ENCODE assay signal across 8 mouse cellular contexts in the genomic region with DNA sequence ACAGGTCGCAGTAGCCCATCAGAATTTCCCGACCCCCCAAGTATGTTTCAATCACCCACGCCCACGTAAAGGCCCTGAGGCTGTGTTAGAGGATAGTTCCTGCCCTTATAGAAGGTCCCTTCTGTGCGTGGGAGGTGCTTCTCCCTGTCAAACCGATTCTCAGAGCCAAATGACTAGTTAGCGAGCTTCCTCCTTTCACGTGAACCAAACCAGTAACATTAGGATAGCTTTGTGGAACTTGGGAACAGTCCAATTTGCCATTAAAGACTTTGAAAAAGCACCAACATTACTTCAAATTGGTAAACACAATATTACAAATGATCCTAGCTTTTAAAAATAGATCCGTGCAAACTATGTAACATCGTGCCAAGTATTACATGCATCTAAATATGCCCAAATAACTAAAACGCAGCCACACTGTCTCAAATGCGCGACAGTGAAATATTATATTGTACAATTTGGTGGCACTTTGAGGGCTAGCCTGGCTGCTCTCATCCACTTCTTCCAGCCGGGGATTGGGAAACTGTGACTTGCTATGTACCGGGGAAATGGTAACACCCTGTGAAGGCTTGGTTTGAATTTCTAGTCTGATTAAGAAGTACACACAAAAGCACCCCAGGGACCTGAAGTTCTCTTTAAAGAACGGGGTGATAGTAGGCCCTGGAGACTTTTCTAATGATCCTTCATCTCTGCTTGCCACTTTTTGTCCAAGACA. TPM values are rescaled to one million over a fixed set of nuclear protein-coding genes. Genes with fewer than 3 reads are reported as not detected.
A peak's percentile ranks its signal among the peaks of the same experiment; 100 is the strongest.
DNase-seq lines count a peak whose midpoint lies in the region; ATAC-seq lines count a peak whose summit lies in the region.

No protein-coding gene starts in this region.

- peaks cover 15% of the 10 kb centered on the region for H3K27me3 ChIP-seq in neural tube, embryonic 11.5 days (ENCODE audit: control insufficient read depth, insufficient read depth, low read length)
- peaks cover 33% of the 10 kb centered on the region for H3K27me3 ChIP-seq in hindbrain, embryonic 13.5 days

- peak overlapping the region; percentile 69 for H3K4me2 ChIP-seq in neural tube, embryonic 11.5 days (ENCODE audit: low read depth)
- peak overlapping the region; percentile 59 for H3K4me2 ChIP-seq in hindbrain, embryonic 13.5 days

- no peak overlapping the region for H3K27ac ChIP-seq in neural tube, embryonic 11.5 days (ENCODE audit: low read depth, low read length)
- no peak overlapping the region for H3K27ac ChIP-seq in hindbrain, embryonic 13.5 days

- H3K4me3 ChIP-seq in neural tube, embryonic 11.5 days (ENCODE audit: low read depth, low read length) = peak overlapping the region; percentile 31
- peak overlapping the region; percentile 35; the same call in 1 of the 2 replicates for H3K4me3 ChIP-seq in hindbrain, embryonic 13.5 days

- peaks cover 9% of the 10 kb centered on the region for H3K4me1 ChIP-seq in neural tube, embryonic 11.5 days (ENCODE audit: control insufficient read depth, insufficient read depth, low read length)
- H3K4me1 ChIP-seq in hindbrain, embryonic 13.5 days (replicated peaks) = peaks cover 32% of the 10 kb centered on the region

- no peak overlapping the region for H3K9ac ChIP-seq in neural tube, embryonic 11.5 days (ENCODE audit: low read length)
- peak overlapping the region; percentile 66; the same call in 1 of the 2 replicates for H3K9ac ChIP-seq in hindbrain, embryonic 13.5 days

- no peak for ATAC-seq in neural tube, embryonic 11.5 days (ENCODE audit: insufficient read depth, low FRiP score, low TSS enrichment)
- ATAC-seq in hindbrain, embryonic 13.5 days (ENCODE audit: low FRiP score) = no peak
- no peak for ATAC-seq in megakaryocyte progenitor cell, adult 5-6 weeks (replicated peaks; ENCODE audit: poor library complexity)

- H3K36me3 ChIP-seq in neural tube, embryonic 11.5 days (ENCODE audit: control insufficient read depth, insufficient read depth, low read length) = no peaks in the 10 kb centered on the region
- peaks cover 5% of the 10 kb centered on the region; the same call in 1 of the 2 replicates for H3K36me3 ChIP-seq in hindbrain, embryonic 13.5 days

- no peak for DNase-seq in neural tube, embryonic 11.5 days (ENCODE audit: low spot score)
- no peak for DNase-seq in neural tube, embryonic 10.5 days (ENCODE audit: extremely low spot score, low spot score)
- peak; percentile 40 for DNase-seq in lung, postnatal 10 days
- no peak for DNase-seq in cerebellum, adult 9-11 months
- DNase-seq in retina, postnatal 1 day = no peak
- no peak for DNase-seq in kidney, postnatal 25 days

- WGBS in neural tube, embryonic 11.5 days = 47% methylated on average over 16 of the region's 16 CpGs
- WGBS in hindbrain, embryonic 13.5 days = 46% methylated on average over 16 of the region's 16 CpGs

- no peaks in the 10 kb centered on the region for H3K9me3 ChIP-seq in neural tube, embryonic 11.5 days (ENCODE audit: control insufficient read depth, low read length)
- H3K9me3 ChIP-seq in hindbrain, embryonic 13.5 days = no peaks in the 10 kb centered on the region

RNA-seq across cellular contexts. Expression of a gene that starts 19.6 kb away (rescaled TPM):
- 52.0 TPM in 2 replicates for polyA plus RNA-seq in neural tube, embryonic 11.5 days (2014; fragmentation: Nextera tagmentation; extraction: Ambion mirVana)
- polyA plus RNA-seq in hindbrain, embryonic 13.5 days (2015; fragmentation: Nextera tagmentation; extraction: Ambion mirVana) = 62.9 and 67.3 TPM in 2 replicates
- total RNA-seq in megakaryocyte progenitor cell, adult 5-6 weeks (2015) = 20.0 and 25.6 TPM in 2 replicates
- total RNA-seq in megakaryocyte progenitor cell, adult 5-6 weeks (2017) = 15.4 and 15.5 TPM in 2 replicates

RNA-seq across cellular contexts. Expression of a gene that starts 35.4 kb away (rescaled TPM):
- polyA plus RNA-seq in neural tube, embryonic 11.5 days (2014; fragmentation: Nextera tagmentation; extraction: Ambion mirVana) = not detected in 2 replicates
- polyA plus RNA-seq in hindbrain, embryonic 13.5 days (2015; fragmentation: Nextera tagmentation; extraction: Ambion mirVana) = not detected in 2 replicates
- 0.10 TPM in 1 of 2 replicates, not detected in the other for total RNA-seq in megakaryocyte progenitor cell, adult 5-6 weeks (2015)
- total RNA-seq in megakaryocyte progenitor cell, adult 5-6 weeks (2017) = not detected in 2 replicates

RNA-seq across cellular contexts. Expression of a gene that starts 45.9 kb away (rescaled TPM):
- polyA plus RNA-seq in neural tube, embryonic 11.5 days (2014; fragmentation: Nextera tagmentation; extraction: Ambion mirVana) = 98.7 and 99.6 TPM in 2 replicates
- 99.4 and 103 TPM in 2 replicates for polyA plus RNA-seq in hindbrain, embryonic 13.5 days (2015; fragmentation: Nextera tagmentation; extraction: Ambion mirVana)
- 16.3 and 24.2 TPM in 2 replicates for total RNA-seq in megakaryocyte progenitor cell, adult 5-6 weeks (2015)
- 18.0 and 20.6 TPM in 2 replicates for total RNA-seq in megakaryocyte progenitor cell, adult 5-6 weeks (2017)

RNA-seq across cellular contexts. Expression of a gene that starts 58.7 kb away (rescaled TPM):
- 33.7 and 38.2 TPM in 2 replicates for polyA plus RNA-seq in neural tube, embryonic 11.5 days (2014; fragmentation: Nextera tagmentation; extraction: Ambion mirVana)
- 33.2 and 35.0 TPM in 2 replicates for polyA plus RNA-seq in hindbrain, embryonic 13.5 days (2015; fragmentation: Nextera tagmentation; extraction: Ambion mirVana)
- 12.3 and 14.2 TPM in 2 replicates for total RNA-seq in megakaryocyte progenitor cell, adult 5-6 weeks (2015)
- 11.7 and 21.7 TPM in 2 replicates for total RNA-seq in megakaryocyte progenitor cell, adult 5-6 weeks (2017)
